Mouse (Mus musculus): Measurements from ENCODE around the gene Eml5. TPM values are rescaled to one million over a fixed set of nuclear protein-coding genes. Genes with fewer than 3 reads are reported as not detected.
A peak's percentile ranks its signal among the peaks of the same experiment; 100 is the strongest.

The Eml5 gene
- 10 to 100 TPM in 1 of 2 experiments, 1 to 10 TPM in 1; 9.7 to 12.1 TPM for polyA plus RNA-seq (2017; shearing (Covaris generic))

- ATAC-seq: peak; percentile 72
Observed at GRCm38 (mm10) chr12:98900881-98901801, at the start of gene Eml5. Gene Eml5 (minus strand): TSS chr12:98901484.

GRCm38 (mm10) chr12:98932856-98933255 is 31.6 kb upstream of the Eml5 start:
- ATAC-seq: no peak

- ATAC-seq: no peak
Observed at GRCm38 (mm10) chr12:98932441-98932840, 31.2 kb upstream of the Eml5 start.

GRCm38 (mm10) chr12:98931174-98931573 is 29.9 kb upstream of the Eml5 start:
- no peak for ATAC-seq

GRCm38 (mm10) chr12:98920194-98920991 is 19.1 kb upstream of the Eml5 start, which contains the start of gene Ttc8:
Gene Ttc8 (plus strand): TSS chr12:98920574.
- peak; percentile 80 for ATAC-seq

- ATAC-seq: no peak
Observed at GRCm38 (mm10) chr12:98910096-98910495, 8.8 kb upstream of the Eml5 start.

- ATAC-seq: no peak
Observed at GRCm38 (mm10) chr12:98905466-98905865, 4.2 kb upstream of the Eml5 start.

GRCm38 (mm10) chr12:98900341-98900880 is 873 bp downstream of the Eml5 start:
- ATAC-seq: no peak

- no peak for ATAC-seq
Observed at GRCm38 (mm10) chr12:98899676-98900075, 1.6 kb downstream of the Eml5 start.

- ATAC-seq: peak; percentile 23
Observed at GRCm38 (mm10) chr12:98896761-98897160, 4.5 kb downstream of the Eml5 start.

- no peak for ATAC-seq
Observed at GRCm38 (mm10) chr12:98884515-98884914, 16.8 kb downstream of the Eml5 start.

GRCm38 (mm10) chr12:98881796-98882195 is 19.5 kb downstream of the Eml5 start:
- no peak for ATAC-seq

- ATAC-seq: no peak
Observed at GRCm38 (mm10) chr12:98878693-98879092, 22.6 kb downstream of the Eml5 start.

GRCm38 (mm10) chr12:98875216-98875615 is 26.1 kb downstream of the Eml5 start:
- no peak for ATAC-seq

GRCm38 (mm10) chr12:98872836-98873235 is 28.4 kb downstream of the Eml5 start:
- ATAC-seq: no peak

GRCm38 (mm10) chr12:98863436-98863835 is 37.8 kb downstream of the Eml5 start:
- ATAC-seq: no peak

GRCm38 (mm10) chr12:98860316-98860715 is 41.0 kb downstream of the Eml5 start:
- no peak for ATAC-seq

- no peak for ATAC-seq
Observed at GRCm38 (mm10) chr12:98850767-98851166, 50.5 kb downstream of the Eml5 start.

GRCm38 (mm10) chr12:98844774-98845173 is 56.5 kb downstream of the Eml5 start:
- no peak for ATAC-seq

GRCm38 (mm10) chr12:98840135-98840534 is 61.1 kb downstream of the Eml5 start:
- ATAC-seq: no peak

GRCm38 (mm10) chr12:98837940-98838339 is 63.3 kb downstream of the Eml5 start:
- ATAC-seq: no peak

GRCm38 (mm10) chr12:98835466-98835865 is 65.8 kb downstream of the Eml5 start:
- no peak for ATAC-seq

- ATAC-seq: no peak
Observed at GRCm38 (mm10) chr12:98834879-98835278, 66.4 kb downstream of the Eml5 start.

Measured in activated CD4-positive, CD25-positive, alpha-beta regulatory T cell, adult 4 months (primary cell).